Mouse (Mus musculus): Measurements from ENCODE around the gene Cldn22. TPM values are rescaled to one million over a fixed set of nuclear protein-coding genes. Genes with fewer than 3 reads are reported as not detected.

Cldn22 gene
- polyA plus RNA-seq, 1 experiment from 2014 or later = not detected

GRCm38 (mm10) chr8:47872361-47873107, 48.3 kb downstream of the Cldn22 start:
- ATAC-seq (ENCODE audit: borderline replicate concordance, extremely low read depth, low FRiP score, low TSS enrichment) = peak; percentile 59; the same call in 1 of the 2 replicates
- Histone ChIP-seq H3K9ac (no peak overlapping the region), H3K4me3 (no peak overlapping the region), H3K4me2 (no peak overlapping the region), H3K27me3 (no peaks in the 10 kb centered on the region), H3K9me3 (no peaks in the 10 kb centered on the region), H3K27ac (no peak overlapping the region), H3K4me1 (peaks cover 7% of the 10 kb centered on the region; the same call in 1 of the 2 replicates), H3K36me3 (peaks cover 36% of the 10 kb centered on the region)
- WGBS = 45% methylated on average over 13 of the region's 13 CpGs

GRCm38 (mm10) chr8:47874497-47875178, 50.4 kb downstream of the Cldn22 start:
- H3K4me3 ChIP-seq = no peak overlapping the region
- peaks cover 7% of the 10 kb centered on the region; the same call in 1 of the 2 replicates for H3K4me1 ChIP-seq
- 35% methylated on average over 13 of the region's 13 CpGs for WGBS
- H3K36me3 ChIP-seq = peaks cover 27% of the 10 kb centered on the region; the same call in 1 of the 2 replicates
- H3K9me3 ChIP-seq = no peaks in the 10 kb centered on the region
- no peak for ATAC-seq (ENCODE audit: borderline replicate concordance, extremely low read depth, low FRiP score, low TSS enrichment)
- H3K27me3 ChIP-seq = no peaks in the 10 kb centered on the region
- no peak overlapping the region for H3K27ac ChIP-seq
- no peak overlapping the region for H3K4me2 ChIP-seq
- no peak overlapping the region for H3K9ac ChIP-seq

Other genes starting within 250 kb of the Cldn22 start
- gene Ing2, start 148.9 kb upstream of the Cldn22 start, polyA plus RNA-seq (2015; fragmentation: Nextera tagmentation; extraction: Ambion mirVana) = 13.6 and 13.7 TPM in 2 replicates
- gene Cdkn2aip, start 110.5 kb upstream of the Cldn22 start, polyA plus RNA-seq (2015; fragmentation: Nextera tagmentation; extraction: Ambion mirVana) = 25.0 and 25.1 TPM in 2 replicates
- gene Cldn24, start 2.3 kb upstream of the Cldn22 start, polyA plus RNA-seq (2015; fragmentation: Nextera tagmentation; extraction: Ambion mirVana) = not detected in 2 replicates
- 13.0 and 13.9 TPM in 2 replicates for gene Wwc2, start 166.4 kb downstream of the Cldn22 start, polyA plus RNA-seq (2015; fragmentation: Nextera tagmentation; extraction: Ambion mirVana)

All from lung, embryonic 15.5 days (tissue).